Mouse (Mus musculus) embryonic facial prominence, embryonic 14.5 days (tissue): ENCODE measurements at regions not wholly inside any gene's neighbourhood (a gene's known extent, or its start where the extent isn't known, plus 50 kb on each side); places are given as distances from the start of the nearest gene placed in this dataset.

Source experiments
- ATAC-seq: fragments of 200-750 bp; cut with Nextera tagmentation; 2 replicates; pipeline ENCODE4 v1.8.0; 2017; ENCODE audit warnings: low read depth, moderate number of reproducible peaks, moderate TSS enrichment
- DNase-seq: peaks from one replicate; pipeline ENCODE4 v3.0.0-alpha.2; 2015; ENCODE audit warnings: low spot score
- H3K27ac ChIP-seq: fragments of 300-500 bp; sonication (generic); replicated peaks from 2 replicates; pipeline ENCODE4 v1.5.1; 2014; ENCODE audit warnings: low read depth, mild to moderate bottlenecking, low read length, moderate library complexity
- H3K27me3 ChIP-seq: fragments of 300-500 bp; sonication (generic); replicated peaks from 2 replicates; pipeline ENCODE4 v1.6.1; 2014; ENCODE audit warnings: low read length; ENCODE audit not compliant: control insufficient read depth, insufficient read depth
- H3K36me3 ChIP-seq: fragments of 300-500 bp; sonication (generic); 2 replicates; pipeline ENCODE4 v1.6.1; 2014; ENCODE audit warnings: low read length, mixed read lengths; ENCODE audit not compliant: control insufficient read depth, insufficient read depth
- H3K4me1 ChIP-seq: fragments of 300-500 bp; sonication (generic); 2 replicates; pipeline ENCODE4 v1.6.1; 2014; ENCODE audit warnings: antibody characterized with exemption, low read length; ENCODE audit not compliant: control insufficient read depth, insufficient read depth
- H3K4me2 ChIP-seq: fragments of 300-500 bp; sonication (generic); 2 replicates; pipeline ENCODE4 v1.6.1; 2014; ENCODE audit warnings: low read depth, mild to moderate bottlenecking, low read length, moderate library complexity, mixed read lengths
- H3K4me3 ChIP-seq: fragments of 300-500 bp; sonication (generic); 2 replicates; pipeline ENCODE4 v1.5.1; 2014; ENCODE audit warnings: low read depth, mild to moderate bottlenecking, low read length
- H3K9ac ChIP-seq: fragments of 300-500 bp; sonication (generic); 2 replicates; pipeline ENCODE4 v1.6.1; 2014; ENCODE audit warnings: low read depth, mild to moderate bottlenecking, low read length, moderate library complexity, mixed read lengths
- H3K9me3 ChIP-seq: fragments of 300-500 bp; sonication (generic); 2 replicates; pipeline ENCODE4 v1.6.1; 2016; ENCODE audit warnings: low read length; ENCODE audit not compliant: control insufficient read depth
- WGBS: fragments of 180-500 bp; shearing (Covaris S2); extraction: QIAGEN DNeasy Blood & Tissue Kit; methylation state at CpG from one replicate; pipeline ENCODE4 v1.1.7; 2014; 5-methylcytosine and 5-hydroxymethylcytosine counted together

DNA sequence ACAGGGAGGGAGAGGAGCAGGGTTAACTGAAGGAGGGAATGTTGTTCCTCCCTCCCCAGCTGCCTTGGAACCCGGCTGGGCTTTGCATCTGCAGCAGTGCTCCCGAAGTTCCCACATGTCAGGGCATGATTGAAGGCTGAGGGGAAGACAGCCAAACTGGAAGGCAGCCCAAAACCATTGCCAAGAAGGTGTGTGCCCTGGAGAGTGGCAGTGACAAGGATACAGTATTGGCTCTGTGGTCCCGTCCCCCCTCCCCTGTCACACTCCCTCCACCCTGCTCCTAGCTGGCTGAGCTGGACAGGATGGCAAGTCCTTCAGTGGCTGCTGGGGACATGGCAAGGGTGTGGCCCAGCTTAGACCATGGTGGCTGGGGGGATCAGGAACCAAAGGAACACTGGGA lies 79.1 kb downstream of the Cyp26b1 start:
- H3K27ac ChIP-seq, result no peak overlapping the region
- ATAC-seq, result peak; percentile 63
- peak; percentile 67 for DNase-seq

DNA sequence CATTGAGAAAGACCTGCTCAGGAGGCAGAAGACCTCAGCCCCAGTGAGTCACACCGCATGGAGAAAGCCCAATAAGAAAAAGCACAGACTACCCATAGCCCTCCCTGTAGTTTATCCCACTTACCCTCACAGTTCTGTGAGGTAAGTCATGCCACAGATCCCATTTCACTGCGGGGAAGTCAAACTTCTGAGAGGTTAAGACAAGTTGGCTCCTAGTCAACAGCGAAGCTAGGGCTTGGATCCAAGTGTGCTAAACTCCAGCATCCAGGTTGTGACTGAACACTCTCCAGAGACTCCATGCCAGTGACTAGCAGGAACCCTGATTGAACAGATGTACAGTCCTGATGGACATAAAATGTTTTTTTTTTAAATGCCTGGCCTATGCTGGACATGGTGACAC lies 85.1 kb downstream of the Cyp26b1 start:
- Histone ChIP-seq H3K27ac (no peak overlapping the region), H3K9ac (no peak overlapping the region), H3K4me1 (peaks cover 6% of the 10 kb centered on the region; the same call in 1 of the 2 replicates), H3K27me3 (no peaks in the 10 kb centered on the region), H3K4me2 (no peak overlapping the region), H3K4me3 (no peak overlapping the region), H3K9me3 (no peaks in the 10 kb centered on the region), H3K36me3 (no peaks in the 10 kb centered on the region)
- peak; percentile 54 for DNase-seq
- 66% methylated on average over 3 of the region's 3 CpGs for WGBS
- ATAC-seq, result no peak

More for the DNA sequence above, 79.1 kb downstream of the Cyp26b1 start:
- Histone ChIP-seq H3K9me3 (no peaks in the 10 kb centered on the region), H3K4me3 (no peak overlapping the region), H3K27me3 (no peaks in the 10 kb centered on the region), H3K9ac (no peak overlapping the region), H3K4me2 (no peak overlapping the region), H3K4me1 (0 out of 2 replicates have a peak, but pooled peaks cover 4% of the 10 kb centered on the region), H3K36me3 (no peaks in the 10 kb centered on the region)
- 40% methylated on average over 3 of the region's 3 CpGs for WGBS

DNA sequence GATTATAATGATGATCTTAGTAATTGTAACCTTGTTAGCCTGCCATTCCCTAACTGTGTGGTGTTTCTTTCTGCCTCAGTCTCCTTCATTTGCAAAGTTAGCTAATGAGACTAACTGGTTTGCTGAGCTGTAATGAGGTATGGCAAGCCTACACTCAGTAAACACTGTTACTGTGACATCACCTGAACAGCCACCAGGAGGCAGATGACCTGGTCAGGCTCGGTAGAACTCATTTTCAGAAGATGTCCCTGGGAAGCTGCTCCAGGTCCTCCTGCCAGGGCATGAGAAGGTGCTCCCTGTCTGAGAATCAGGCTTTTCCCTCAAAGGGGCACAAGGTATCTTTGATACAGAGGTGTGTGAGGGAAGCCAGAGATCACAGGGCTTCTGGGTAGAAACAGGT lies 87.0 kb downstream of the Cyp26b1 start:
- Histone ChIP-seq H3K4me1 (peaks cover 3% of the 10 kb centered on the region; the same call in 1 of the 2 replicates), H3K36me3 (no peaks in the 10 kb centered on the region), H3K27ac (no peak overlapping the region), H3K4me2 (no peak overlapping the region), H3K9ac (no peak overlapping the region), H3K4me3 (no peak overlapping the region), H3K9me3 (no peaks in the 10 kb centered on the region), H3K27me3 (no peaks in the 10 kb centered on the region)
- 33% methylated on average over 1 of the region's 1 CpGs for WGBS
- DNase-seq, result no peak
- no peak for ATAC-seq

DNA sequence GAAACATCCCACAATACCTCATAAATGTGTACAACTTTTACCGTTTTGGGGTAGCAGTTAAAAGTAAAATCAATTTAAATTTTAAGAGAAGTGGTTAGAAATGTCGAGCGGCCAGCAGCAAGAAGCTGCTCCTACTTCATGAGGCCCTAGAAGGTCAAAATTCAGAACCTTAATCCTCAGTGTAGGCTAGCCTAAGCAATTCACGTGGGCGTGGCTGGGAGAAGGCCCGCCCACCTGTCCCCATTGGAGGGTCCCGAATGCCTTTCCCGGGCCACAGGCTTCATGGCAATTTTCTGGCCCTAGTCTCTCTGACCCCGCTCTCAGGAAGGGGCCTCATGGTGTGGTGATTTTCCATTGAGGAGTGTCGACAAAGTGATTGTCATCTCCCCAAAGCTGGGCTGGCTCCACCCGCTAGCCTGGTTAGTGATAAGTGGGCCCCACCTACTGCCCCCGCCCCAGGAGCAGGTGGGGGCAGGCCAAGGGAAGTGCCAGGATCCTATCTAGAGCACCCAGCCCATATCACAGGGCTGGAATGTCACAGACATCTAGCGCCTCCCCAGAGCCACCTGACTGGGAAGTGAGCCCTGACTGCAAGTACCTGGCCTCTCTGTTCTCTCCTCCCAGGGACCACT lies 93.3 kb downstream of the Cyp26b1 start:
- Histone ChIP-seq H3K4me2 (no peak overlapping the region), H3K9me3 (no peaks in the 10 kb centered on the region), H3K9ac (no peak overlapping the region), H3K27ac (no peak overlapping the region), H3K27me3 (no peaks in the 10 kb centered on the region), H3K36me3 (no peaks in the 10 kb centered on the region), H3K4me1 (peaks cover 3% of the 10 kb centered on the region; the same call in 1 of the 2 replicates), H3K4me3 (no peak overlapping the region)
- WGBS, result 42% methylated on average over 12 of the region's 13 CpGs
- DNase-seq, result no peak
- no peak for ATAC-seq

DNA sequence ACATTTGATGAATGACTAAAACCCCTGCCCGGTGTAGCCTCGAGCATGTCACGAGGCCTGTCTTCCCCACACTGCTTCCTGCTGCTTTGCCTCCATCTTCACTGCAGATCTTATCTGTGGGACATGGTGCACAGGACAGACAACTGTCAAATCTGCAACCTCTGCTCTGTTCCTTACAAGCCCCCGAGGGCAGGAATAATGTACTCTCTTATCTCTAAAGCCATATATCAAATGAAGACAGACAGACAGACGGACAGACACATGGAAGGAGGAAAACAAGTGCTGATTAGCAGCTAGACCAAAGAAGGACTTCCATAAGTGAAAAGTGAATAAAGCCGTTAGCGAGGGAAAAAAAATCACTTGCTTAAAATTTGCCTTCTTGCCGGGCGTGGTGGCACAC lies 95.6 kb downstream of the Cyp26b1 start:
- H3K9ac ChIP-seq, result no peak overlapping the region
- H3K4me1 ChIP-seq, result 0 out of 2 replicates have a peak, but pooled peaks cover 2% of the 10 kb centered on the region
- no peaks in the 10 kb centered on the region for H3K9me3 ChIP-seq
- no peak overlapping the region for H3K4me3 ChIP-seq
- no peak for DNase-seq
- no peak for ATAC-seq
- H3K36me3 ChIP-seq, result no peaks in the 10 kb centered on the region
- 72% methylated on average over 9 of the region's 9 CpGs for WGBS
- H3K27ac ChIP-seq, result no peak overlapping the region
- H3K4me2 ChIP-seq, result no peak overlapping the region
- H3K27me3 ChIP-seq, result no peaks in the 10 kb centered on the region

DNA sequence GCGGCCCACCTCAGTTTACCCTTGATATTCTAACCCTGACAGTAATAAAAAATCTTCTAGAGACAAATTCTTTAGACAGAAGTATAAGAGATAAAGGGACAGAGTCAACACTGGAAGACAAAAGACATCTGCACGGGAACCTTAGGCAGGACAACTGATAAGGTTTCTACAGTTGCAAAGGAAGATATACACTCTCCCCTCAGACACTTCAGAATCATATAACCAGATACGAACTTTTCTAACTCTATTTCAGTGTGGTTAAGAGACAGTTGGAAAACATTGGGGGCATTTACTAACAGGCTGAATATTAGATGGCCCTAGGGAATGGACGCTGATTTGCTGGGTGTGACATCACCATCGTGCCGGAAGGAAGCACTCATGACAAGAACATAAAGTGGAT lies 100.0 kb downstream of the Cyp26b1 start:
- no peaks in the 10 kb centered on the region for H3K27me3 ChIP-seq
- 0 out of 2 replicates have a peak, but pooled peaks cover 5% of the 10 kb centered on the region for H3K4me1 ChIP-seq
- H3K4me2 ChIP-seq, result no peak overlapping the region
- 82% methylated on average over 6 of the region's 6 CpGs for WGBS
- H3K27ac ChIP-seq, result no peak overlapping the region
- H3K9ac ChIP-seq, result no peak overlapping the region
- ATAC-seq (no peak), DNase-seq (no peak)
- H3K4me3 ChIP-seq, result no peak overlapping the region
- no peaks in the 10 kb centered on the region for H3K9me3 ChIP-seq
- no peaks in the 10 kb centered on the region for H3K36me3 ChIP-seq

DNA sequence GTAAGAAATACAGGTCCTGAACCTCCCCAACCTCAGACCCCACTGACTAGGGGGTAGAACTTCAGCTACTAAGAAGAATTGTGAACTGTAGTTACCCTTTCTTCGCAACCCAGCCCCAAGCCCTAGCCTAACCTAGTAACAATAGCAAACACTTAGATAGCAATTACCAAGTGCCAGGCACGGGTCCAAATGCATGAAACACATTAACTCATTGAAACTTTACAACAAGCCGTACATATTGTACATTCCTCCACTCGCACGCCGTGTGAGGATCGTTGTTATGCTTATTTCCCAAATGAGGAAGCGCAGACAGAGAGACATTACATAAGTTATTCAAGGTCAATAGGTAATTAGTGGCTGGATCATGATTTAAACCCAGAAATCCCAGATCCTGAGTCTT lies 100.5 kb downstream of the Cyp26b1 start:
- DNase-seq, result peak; percentile 68

DNA sequence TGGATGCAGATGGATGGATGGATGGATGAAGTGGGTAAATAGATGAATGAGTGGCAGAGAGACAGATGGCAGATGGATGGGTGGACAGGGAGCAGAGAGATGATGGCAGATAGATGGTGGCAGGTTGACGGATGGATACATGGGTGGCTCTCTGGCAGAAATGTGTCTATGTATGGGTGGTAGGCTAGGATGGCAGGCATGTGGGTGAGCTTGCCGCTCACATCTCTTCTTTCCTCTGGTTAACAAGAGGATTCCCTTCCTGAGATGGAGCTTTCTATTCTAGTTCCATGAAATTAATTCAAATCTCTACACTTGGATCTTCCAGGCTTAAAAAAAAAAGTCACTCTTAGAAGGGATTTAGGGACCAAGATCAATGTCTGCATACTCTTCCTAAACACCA lies 101.1 kb downstream of the Cyp26b1 start:
- no peak overlapping the region for H3K4me2 ChIP-seq
- WGBS, result 98% methylated on average over 2 of the region's 2 CpGs
- H3K36me3 ChIP-seq, result no peaks in the 10 kb centered on the region
- H3K4me1 ChIP-seq, result 0 out of 2 replicates have a peak, but pooled peaks cover 5% of the 10 kb centered on the region
- no peak overlapping the region for H3K27ac ChIP-seq
- no peak overlapping the region for H3K9ac ChIP-seq
- no peak overlapping the region for H3K4me3 ChIP-seq
- H3K9me3 ChIP-seq, result no peaks in the 10 kb centered on the region
- ATAC-seq (no peak), DNase-seq (no peak)
- no peaks in the 10 kb centered on the region for H3K27me3 ChIP-seq

More for the DNA sequence above, 100.5 kb downstream of the Cyp26b1 start:
- Histone ChIP-seq H3K4me1 (0 out of 2 replicates have a peak, but pooled peaks cover 5% of the 10 kb centered on the region), H3K4me2 (no peak overlapping the region), H3K27ac (no peak overlapping the region), H3K9ac (no peak overlapping the region), H3K9me3 (no peaks in the 10 kb centered on the region), H3K36me3 (no peaks in the 10 kb centered on the region), H3K4me3 (no peak overlapping the region), H3K27me3 (no peaks in the 10 kb centered on the region)
- WGBS, result 58% methylated on average over 8 of the region's 8 CpGs
- ATAC-seq, result peak; percentile 18; the same call in 1 of the 2 replicates

DNA sequence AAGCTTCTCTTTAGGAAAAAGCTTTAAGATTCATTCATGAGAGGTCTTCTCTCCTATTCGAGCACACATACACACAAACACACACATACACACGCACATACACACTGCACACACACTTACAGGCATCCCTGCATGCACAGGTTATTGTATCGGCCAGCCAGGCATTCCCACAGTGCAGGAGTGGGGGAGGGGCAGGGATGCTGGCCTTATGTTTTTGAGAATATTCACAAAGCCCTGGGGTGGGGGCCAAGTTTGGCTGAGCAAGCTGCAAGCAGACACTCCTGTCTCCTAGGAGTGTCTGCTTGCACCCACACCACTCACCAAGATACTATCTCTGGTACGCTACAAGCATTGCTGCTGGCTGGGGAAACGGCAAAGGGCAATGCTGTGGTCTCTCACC lies 102.6 kb downstream of the Cyp26b1 start:
- H3K4me2 ChIP-seq, result no peak overlapping the region
- 0 out of 2 replicates have a peak, but pooled peaks cover 5% of the 10 kb centered on the region for H3K4me1 ChIP-seq
- no peaks in the 10 kb centered on the region for H3K36me3 ChIP-seq
- ATAC-seq (no peak), DNase-seq (no peak)
- H3K9ac ChIP-seq, result no peak overlapping the region
- no peaks in the 10 kb centered on the region for H3K9me3 ChIP-seq
- H3K27me3 ChIP-seq, result no peaks in the 10 kb centered on the region
- whole genome bisulfite sequencing, result 62% methylated on average over 5 of the region's 5 CpGs
- H3K4me3 ChIP-seq, result no peak overlapping the region
- no peak overlapping the region for H3K27ac ChIP-seq
